Mouse (Mus musculus) Muller cell, postnatal 12 days (primary cell): Measurements from ENCODE around the gene Nrp1.

Experiments
- DNase-seq: peaks from one replicate; pipeline ENCODE4 v3.0.0-alpha.2; 2015; ENCODE audit errors: inconsistent ontology term

Gene Nrp1

GRCm38 (mm10) chr8:128505866-128506265, 147.5 kb downstream of the Nrp1 start:
- no peak for DNase-seq

DNA sequence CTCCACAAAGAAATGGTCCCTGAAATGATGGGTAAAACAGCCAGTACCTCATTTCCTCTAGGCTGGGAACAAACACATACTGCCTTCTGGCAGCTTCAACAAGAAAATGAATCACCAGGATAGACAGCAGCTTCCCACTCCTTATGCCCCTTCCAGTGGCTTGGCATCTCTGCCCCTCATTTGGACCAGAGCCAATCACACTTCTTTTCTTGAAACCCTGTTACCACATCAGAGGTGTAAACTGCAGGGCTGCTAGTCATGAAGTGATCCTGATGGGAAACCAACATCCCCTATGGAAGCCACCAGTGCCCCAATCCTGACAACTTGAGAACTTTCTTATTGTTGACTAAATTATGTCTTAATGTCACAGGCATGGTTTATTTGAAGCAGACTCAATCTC, 150.3 kb downstream of the Nrp1 start:
- no peak for DNase-seq

DNA sequence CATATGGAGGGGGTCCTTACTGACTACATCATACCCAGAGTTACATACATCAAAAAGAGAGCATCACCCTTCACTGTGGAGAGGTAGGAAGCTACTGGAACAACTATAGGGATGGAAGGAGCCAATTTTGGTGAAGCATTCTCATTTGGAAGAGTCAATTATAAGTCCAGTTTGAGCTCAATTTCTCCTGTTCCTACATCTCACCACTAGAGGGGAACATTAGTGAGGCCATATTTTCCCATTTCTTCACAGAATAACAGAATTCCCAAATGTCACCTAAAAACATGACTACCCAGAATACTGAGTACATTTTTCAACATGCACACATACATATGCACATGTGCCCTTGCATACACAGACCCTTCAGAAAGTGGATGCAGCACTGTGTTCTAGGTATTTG, 152.6 kb downstream of the Nrp1 start:
- DNase-seq = no peak

- no peak for DNase-seq
Measured at GRCm38 (mm10) chr8:128511732-128512131, 153.3 kb downstream of the Nrp1 start.

DNA sequence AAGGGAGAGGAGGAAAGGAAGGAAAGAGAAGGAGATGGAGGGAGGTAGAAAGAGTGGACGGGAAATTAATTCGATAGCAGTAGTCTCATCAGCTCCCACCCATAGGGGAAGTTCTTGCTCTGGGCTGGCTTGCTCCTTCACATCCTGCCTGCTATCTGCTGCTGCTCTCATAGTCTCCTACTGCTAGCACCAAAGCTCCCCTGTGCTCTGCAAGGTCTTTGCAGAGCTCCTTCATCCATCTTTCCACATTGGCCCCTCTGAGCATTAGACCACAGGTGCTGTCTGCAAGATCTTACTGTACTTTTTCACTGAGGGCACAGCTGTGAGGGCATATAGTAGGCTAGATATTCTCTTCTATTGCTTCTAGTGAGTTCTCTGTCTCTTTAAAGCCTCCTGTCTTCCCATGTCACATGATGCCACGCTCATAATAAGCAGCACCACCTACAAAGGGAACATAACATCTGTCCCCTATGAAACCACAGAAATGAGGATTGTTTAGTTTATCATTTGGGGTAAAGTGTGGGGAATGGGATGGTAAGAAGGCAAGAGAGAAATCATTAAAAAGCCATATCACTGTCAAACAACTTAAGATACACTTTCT, 158.5 kb downstream of the Nrp1 start:
- no peak for DNase-seq

DNA sequence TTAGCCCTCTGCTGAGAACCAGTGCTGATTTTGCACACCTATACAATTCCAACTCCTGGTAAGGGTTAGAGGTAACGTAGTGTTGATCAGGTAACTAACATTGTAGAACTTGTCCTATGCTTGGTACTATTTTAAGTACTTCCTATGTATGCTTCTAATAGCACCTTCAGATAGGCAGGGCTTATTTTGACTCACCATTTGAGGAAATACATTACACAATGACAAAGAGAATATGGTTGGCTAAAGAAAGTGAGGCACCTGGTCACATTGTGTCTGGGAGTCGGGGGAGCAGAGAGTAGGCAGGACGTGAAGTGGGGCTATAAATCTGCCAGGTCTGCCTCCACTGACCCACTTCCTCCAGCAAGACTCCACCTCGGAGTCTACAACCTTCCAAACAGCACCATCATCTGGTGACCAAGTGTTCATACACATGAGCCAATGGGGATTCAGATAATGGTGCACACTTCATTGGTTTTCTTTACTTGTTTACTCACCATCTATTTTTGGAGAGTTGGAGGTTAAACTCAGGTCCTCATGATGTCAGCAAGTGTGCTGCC, 159.2 kb downstream of the Nrp1 start:
- DNase-seq = no peak

DNA sequence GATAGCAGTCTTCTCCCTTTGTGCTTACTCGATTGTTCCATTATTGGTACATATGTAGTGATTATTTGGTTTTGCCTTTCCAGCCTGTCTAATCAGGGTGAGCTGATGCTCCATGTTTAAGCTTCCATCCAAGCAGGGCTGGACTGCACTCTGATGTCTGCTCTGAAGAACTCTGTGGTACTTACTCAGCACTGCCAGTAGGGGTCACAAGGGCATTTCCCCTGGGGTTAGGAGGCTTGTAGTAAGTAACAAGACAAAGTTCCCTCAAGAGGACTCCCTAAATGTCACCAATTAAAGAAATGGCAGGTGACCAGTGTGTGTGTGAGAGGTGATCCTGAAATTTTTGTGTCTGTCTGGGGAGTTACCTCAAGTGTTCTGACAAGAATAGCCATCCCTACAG, 161.0 kb downstream of the Nrp1 start:
- DNase-seq = no peak

GRCm38 (mm10) chr8:128523825-128524224, 165.4 kb downstream of the Nrp1 start:
- DNase-seq = no peak

DNA sequence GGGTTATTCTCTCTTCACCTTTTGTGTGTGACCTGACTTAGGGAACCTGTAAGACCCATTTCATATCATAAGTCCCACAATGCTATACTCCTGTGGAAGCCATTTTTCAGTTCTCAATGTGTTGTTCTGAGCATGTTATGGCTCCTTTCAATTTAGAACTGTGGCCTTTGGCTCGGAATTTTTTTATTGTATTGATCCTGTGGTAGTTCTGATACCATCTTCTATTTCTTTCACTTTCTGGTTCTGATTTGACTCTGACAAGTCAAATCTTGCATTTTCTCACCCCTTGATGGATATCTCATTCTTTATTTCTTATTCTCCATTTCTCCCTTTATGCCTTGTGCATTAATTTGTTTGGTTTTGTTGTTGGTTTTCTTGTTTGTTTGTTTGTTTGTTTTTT, 167.5 kb downstream of the Nrp1 start:
- no peak for DNase-seq

DNA sequence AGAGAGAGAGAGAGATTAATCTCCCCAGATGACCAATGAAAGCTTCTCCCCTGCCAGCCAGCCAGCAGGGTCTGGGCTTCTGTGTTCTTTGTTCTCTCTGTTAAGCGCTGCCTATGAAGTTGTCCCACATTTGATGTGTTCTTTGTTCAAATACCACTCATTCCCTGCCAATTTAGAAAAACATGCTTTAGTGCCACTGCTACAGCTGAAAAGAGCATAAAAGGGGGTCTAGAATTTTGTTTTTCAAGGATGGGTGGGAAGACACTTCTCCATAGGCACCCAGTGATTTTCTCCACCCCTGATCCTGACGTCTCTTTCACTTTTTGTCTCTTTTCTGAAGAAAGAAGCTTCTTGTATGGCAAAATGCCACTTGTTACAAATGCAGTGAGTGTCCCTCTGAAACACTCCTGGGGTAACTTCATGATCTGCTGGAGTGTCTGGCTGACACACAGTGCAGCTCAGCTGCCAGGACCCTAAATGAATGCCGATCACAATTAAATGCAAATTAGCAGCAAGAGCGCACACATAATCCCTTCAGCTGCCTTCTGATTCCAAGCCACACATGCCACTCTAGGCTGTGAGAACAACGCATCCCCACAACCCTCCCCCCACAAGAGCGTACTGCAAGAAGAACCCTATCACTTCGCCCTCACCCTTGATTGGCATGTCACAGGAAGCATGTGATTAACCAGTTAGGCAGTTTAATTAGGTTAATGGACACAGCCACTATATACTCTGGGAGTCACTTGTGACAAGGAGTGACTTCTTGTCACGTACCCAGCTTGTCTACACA, 170.4 kb downstream of the Nrp1 start:
- peak; percentile 81 for DNase-seq

DNA sequence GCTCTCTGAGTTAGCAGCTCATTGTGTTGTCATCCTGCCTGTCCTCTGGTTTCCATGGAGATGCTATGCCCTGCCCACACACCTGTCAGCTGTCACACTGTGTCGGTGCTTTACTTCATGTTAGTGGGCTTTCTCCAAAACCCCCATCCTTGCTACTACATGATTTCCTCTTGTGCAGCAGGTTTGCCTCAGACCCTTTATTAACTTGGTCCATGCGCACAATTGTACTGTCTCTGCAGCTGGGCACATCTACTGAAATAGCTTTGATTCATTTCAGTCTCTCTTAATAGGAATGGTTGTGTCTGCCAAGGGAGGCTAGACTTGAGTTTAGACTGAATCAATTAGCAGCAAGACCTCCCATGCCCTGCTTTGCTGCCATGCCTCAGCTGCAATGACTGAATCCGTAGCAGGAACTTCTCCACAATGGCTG, 176.1 kb downstream of the Nrp1 start:
- DNase-seq = peak; percentile 62

- DNase-seq = no peak
Measured at GRCm38 (mm10) chr8:128535685-128536084, 177.3 kb downstream of the Nrp1 start.

- DNase-seq = peak; percentile 11
Measured at GRCm38 (mm10) chr8:128538378-128538777, 180.0 kb downstream of the Nrp1 start.

DNA sequence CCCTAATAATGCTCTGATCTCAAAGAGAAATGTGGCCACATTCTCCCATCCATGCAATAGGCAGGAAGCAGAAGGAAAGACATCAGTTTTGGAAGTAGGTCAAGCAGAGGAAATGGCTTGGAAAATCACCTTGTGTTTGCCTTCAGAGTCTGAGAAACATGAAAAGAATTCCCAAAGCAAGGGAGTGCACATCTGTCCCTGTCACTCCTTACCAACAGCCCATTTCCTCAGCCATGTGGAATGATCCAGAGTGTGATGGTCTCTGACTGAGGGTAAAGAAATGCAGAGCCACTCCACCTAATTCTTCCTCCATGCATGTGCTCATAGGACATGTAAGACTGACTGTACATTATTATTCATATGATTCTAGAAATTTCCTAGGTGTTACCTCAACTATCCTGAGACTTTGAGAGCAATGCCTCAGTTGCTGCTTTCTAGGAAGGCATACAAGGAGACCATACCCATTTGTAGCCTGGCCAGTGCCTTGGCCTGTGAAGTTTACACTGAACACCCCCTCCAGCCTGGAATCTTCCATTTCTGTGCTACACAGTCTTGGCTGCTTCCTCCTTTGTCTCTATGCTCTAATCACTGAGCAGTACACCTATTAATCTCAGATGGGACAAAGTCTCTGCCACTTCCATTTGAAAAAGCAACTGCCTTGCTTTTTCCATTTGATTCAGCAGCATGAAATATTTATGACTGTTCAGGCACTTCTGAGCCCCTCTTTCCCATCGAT, 183.1 kb downstream of the Nrp1 start:
- no peak for DNase-seq

DNA sequence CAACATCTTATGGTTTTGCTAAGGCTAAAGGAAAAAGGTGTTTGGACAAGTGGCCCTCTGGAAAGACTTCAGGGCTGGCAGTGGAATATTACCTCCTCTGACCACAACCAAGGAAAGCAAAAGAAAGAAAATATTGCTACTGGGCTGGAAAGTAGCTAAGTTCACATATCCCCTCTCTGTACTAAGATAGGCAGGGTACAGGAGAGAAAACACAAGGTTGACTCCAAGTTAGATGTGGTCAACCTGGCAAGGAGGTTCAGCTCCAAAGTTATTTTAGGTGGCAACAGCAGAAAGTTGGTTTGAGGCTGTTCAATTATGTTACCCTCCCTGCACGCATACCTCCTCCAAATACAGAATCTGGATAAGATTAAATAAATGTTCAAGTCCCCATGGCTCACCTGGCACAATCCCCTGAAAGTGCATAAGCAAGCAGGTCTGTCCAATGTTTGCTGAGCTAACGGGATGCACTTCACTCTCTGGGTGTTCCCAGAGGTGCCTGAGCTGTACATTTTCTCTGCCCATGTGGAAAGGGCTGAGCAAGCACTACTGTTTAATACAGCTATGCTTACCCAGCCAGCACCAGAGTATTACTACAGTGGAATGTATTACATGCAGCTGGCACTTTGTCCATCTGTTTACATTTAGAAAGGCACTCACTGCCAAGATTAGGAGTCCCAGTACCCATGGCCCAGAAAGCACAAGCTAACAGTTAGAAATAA, 185.9 kb downstream of the Nrp1 start:
- DNase-seq = no peak

DNA sequence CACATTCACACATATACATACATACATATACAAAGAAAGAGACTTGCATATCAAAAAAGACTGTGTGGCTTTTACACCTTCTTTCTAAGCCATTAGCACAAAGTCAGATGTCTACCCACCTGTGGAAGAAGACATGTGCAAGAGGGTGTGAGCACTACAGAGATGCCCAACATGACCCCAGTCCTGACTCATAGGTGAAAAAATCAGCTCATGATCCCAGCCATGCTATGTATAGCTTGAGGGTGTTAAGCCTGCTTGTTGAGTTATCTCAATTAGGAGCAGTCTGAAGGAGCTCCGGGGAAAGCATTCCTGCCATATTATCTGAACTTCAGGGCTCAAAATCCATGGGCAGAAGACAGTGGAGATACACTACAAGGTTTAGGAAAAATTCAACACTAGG, 187.9 kb downstream of the Nrp1 start:
- no peak for DNase-seq

DNA sequence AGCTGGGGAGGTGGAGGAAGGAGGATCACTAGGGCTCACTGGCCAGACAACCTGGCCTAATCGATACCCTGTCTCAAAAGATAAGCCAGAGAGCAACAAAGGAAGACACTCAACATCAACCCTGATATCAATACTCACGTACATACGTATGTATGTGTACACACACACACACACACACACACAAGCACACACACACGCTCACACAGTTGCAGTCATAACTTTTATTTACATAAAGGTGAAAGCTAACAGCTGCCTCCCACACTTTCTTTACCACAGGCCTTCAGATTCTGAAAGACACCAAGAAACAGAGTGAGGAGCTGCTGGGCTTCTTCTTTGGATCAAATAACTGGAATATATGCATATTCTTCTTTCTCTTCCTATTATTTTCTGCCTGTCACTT, 189.0 kb downstream of the Nrp1 start:
- no peak for DNase-seq

DNA sequence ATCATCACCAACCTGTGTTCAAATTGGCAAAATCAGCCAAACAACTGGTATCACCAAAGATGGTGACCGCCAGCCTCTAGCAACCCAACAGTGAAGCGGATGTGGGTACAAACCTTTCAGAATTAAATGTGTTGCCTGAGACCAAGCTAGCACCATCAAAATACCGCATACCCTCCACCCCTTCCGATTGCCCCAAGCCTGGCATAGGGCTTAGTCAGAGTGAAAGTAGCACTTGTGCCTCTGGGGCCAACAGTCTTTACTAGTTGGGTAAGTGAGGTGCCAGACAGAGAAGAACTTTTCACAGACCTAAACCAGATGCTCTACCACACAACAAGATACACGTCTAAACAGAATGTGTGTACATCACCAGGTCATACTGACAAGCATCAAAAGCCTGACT, 191.3 kb downstream of the Nrp1 start:
- DNase-seq = no peak

DNA sequence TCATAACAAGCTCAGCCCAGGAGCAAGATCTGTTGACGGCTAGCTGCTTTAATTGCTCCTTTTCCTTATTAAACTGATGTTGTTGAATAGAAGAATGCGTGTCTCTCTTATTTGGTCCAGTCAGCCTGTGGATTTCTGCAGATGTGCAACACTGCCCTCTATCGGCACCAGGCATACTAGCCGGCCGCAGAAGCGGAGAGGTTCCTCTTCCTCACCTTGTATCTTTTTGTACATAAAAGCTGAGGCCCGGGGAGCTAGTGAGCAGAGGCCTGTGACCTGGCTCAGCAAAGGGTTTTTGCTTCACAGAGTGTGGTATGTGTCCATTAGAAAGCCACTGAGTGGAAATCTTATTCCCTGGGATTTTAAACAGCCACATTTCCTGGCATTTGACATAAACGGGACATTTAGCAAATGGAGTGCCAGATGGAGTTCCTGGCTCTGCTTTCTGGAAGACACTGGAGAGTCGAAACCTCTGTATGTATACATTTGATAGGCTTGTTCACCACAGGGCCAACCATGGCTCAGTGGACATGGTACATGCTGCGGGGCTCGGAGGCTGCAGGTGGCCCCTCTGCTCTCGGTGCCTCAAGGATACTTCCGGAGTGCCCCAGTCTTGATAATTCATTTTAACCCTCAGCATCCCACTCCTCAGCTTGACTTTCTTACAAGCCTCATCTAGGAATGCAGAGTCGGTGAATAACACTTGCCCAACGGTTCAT, 193.2 kb downstream of the Nrp1 start:
- DNase-seq = peak; percentile 43
